Mouse (Mus musculus): ENCODE data around the gene Cspg4. TPM values are rescaled to one million over a fixed set of nuclear protein-coding genes. Genes with fewer than 3 reads are reported as not detected.

Cspg4 gene
- 49.1 and 52.2 TPM in 2 replicates for polyA plus RNA-seq (2015; fragmentation: Nextera tagmentation; extraction: Ambion mirVana)

- H3K4me3 ChIP-seq, result peak within 1 kb of the TSS; percentile 63
- ATAC-seq (ENCODE audit: insufficient number of reproducible peaks, low FRiP score, low TSS enrichment, low read depth), result peak; percentile 72
- peak within 1 kb of the TSS; percentile 67 for H3K4me2 ChIP-seq
- 1% methylated on average over 24 of the region's 24 CpGs for WGBS
- peaks cover 81% of the 10 kb centered on the region for H3K4me1 ChIP-seq
- peaks cover 3% of the 10 kb centered on the region; the same call in 1 of the 2 replicates for H3K36me3 ChIP-seq
- H3K27me3 ChIP-seq, result no peaks in the 10 kb centered on the region
- peak within 1 kb of the TSS; percentile 90 for H3K27ac ChIP-seq
- H3K9ac ChIP-seq, result peak within 1 kb of the TSS; percentile 77
- no peaks in the 10 kb centered on the region for H3K9me3 ChIP-seq
Measured at GRCm38 (mm10) chr9:56864832-56865231, at the start of gene Cspg4. Cspg4 (plus strand) TSS chr9:56865033.

GRCm38 (mm10) chr9:56824900-56825299 is 39.9 kb upstream of the Cspg4 start:
- no peak overlapping the region for H3K4me2 ChIP-seq
- 10% methylated on average over 3 of the region's 3 CpGs for WGBS

GRCm38 (mm10) chr9:56825476-56826213 is 39.2 kb upstream of the Cspg4 start:
- no peaks in the 10 kb centered on the region for H3K36me3 ChIP-seq
- H3K27ac ChIP-seq, result no peak overlapping the region
- ATAC-seq (ENCODE audit: insufficient number of reproducible peaks, low FRiP score, low TSS enrichment, low read depth), result no peak
- no peaks in the 10 kb centered on the region for H3K9me3 ChIP-seq
- no peak overlapping the region for H3K9ac ChIP-seq
- WGBS, result 12% methylated on average over 21 of the region's 21 CpGs
- H3K4me3 ChIP-seq, result peak overlapping the region; percentile 19
- peaks cover 13% of the 10 kb centered on the region; the same call in 1 of the 2 replicates for H3K27me3 ChIP-seq
- H3K4me1 ChIP-seq, result peaks cover 22% of the 10 kb centered on the region
- peak overlapping the region; percentile 41 for H3K4me2 ChIP-seq

More at GRCm38 (mm10) chr9:56824900-56825299, 39.9 kb upstream of the Cspg4 start:
- no peaks in the 10 kb centered on the region for H3K9me3 ChIP-seq
- no peak overlapping the region for H3K4me3 ChIP-seq
- no peaks in the 10 kb centered on the region for H3K36me3 ChIP-seq
- H3K9ac ChIP-seq, result no peak overlapping the region
- peaks cover 15% of the 10 kb centered on the region for H3K4me1 ChIP-seq
- H3K27ac ChIP-seq, result no peak overlapping the region
- no peak for ATAC-seq (ENCODE audit: insufficient number of reproducible peaks, low FRiP score, low TSS enrichment, low read depth)
- peaks cover 13% of the 10 kb centered on the region; the same call in 1 of the 2 replicates for H3K27me3 ChIP-seq

- H3K4me2 ChIP-seq, result no peak overlapping the region
- H3K4me3 ChIP-seq, result no peak overlapping the region
- H3K27me3 ChIP-seq, result peaks cover 16% of the 10 kb centered on the region; the same call in 1 of the 2 replicates
- no peaks in the 10 kb centered on the region for H3K36me3 ChIP-seq
- WGBS, result 41% methylated on average over 9 of the region's 9 CpGs
- ATAC-seq (ENCODE audit: insufficient number of reproducible peaks, low FRiP score, low TSS enrichment, low read depth), result no peak
- no peak overlapping the region for H3K27ac ChIP-seq
- peaks cover 26% of the 10 kb centered on the region for H3K4me1 ChIP-seq
- H3K9ac ChIP-seq, result no peak overlapping the region
- H3K9me3 ChIP-seq, result no peaks in the 10 kb centered on the region
Measured at GRCm38 (mm10) chr9:56828146-56828545, 36.7 kb upstream of the Cspg4 start.

GRCm38 (mm10) chr9:56828841-56829240 is 36.0 kb upstream of the Cspg4 start:
- no peaks in the 10 kb centered on the region for H3K9me3 ChIP-seq
- no peak overlapping the region for H3K4me3 ChIP-seq
- WGBS, result 73% methylated on average over 6 of the region's 6 CpGs
- H3K27me3 ChIP-seq, result peaks cover 19% of the 10 kb centered on the region; the same call in 1 of the 2 replicates
- H3K36me3 ChIP-seq, result no peaks in the 10 kb centered on the region
- H3K27ac ChIP-seq, result no peak overlapping the region
- no peak overlapping the region for H3K9ac ChIP-seq
- no peak for ATAC-seq (ENCODE audit: insufficient number of reproducible peaks, low FRiP score, low TSS enrichment, low read depth)
- peaks cover 29% of the 10 kb centered on the region for H3K4me1 ChIP-seq
- H3K4me2 ChIP-seq, result no peak overlapping the region

- Histone ChIP-seq H3K4me2 (no peak overlapping the region), H3K27ac (no peak overlapping the region), H3K4me3 (no peak overlapping the region), H3K4me1 (peaks cover 24% of the 10 kb centered on the region), H3K9ac (no peak overlapping the region), H3K27me3 (peaks cover 19% of the 10 kb centered on the region; the same call in 1 of the 2 replicates), H3K9me3 (no peaks in the 10 kb centered on the region), H3K36me3 (no peaks in the 10 kb centered on the region)
- 39% methylated on average over 4 of the region's 4 CpGs for WGBS
- ATAC-seq (ENCODE audit: insufficient number of reproducible peaks, low FRiP score, low TSS enrichment, low read depth), result no peak
Measured at GRCm38 (mm10) chr9:56830162-56830561, 34.7 kb upstream of the Cspg4 start.

GRCm38 (mm10) chr9:56831904-56832303 is 32.9 kb upstream of the Cspg4 start:
- no peak for ATAC-seq (ENCODE audit: insufficient number of reproducible peaks, low FRiP score, low TSS enrichment, low read depth)
- 84% methylated on average over 3 of the region's 3 CpGs for whole genome bisulfite sequencing
- Histone ChIP-seq H3K27ac (no peak overlapping the region), H3K9me3 (no peaks in the 10 kb centered on the region), H3K36me3 (no peaks in the 10 kb centered on the region), H3K4me2 (no peak overlapping the region), H3K9ac (no peak overlapping the region), H3K4me3 (no peak overlapping the region), H3K27me3 (peaks cover 6% of the 10 kb centered on the region; the same call in 1 of the 2 replicates), H3K4me1 (peaks cover 15% of the 10 kb centered on the region; the same call in 1 of the 2 replicates)

- H3K9ac ChIP-seq, result no peak overlapping the region
- H3K27me3 ChIP-seq, result 0 out of 2 replicates have a peak, but pooled peaks cover 6% of the 10 kb centered on the region
- WGBS, result 21% methylated on average over 6 of the region's 6 CpGs
- peaks cover 15% of the 10 kb centered on the region; the same call in 1 of the 2 replicates for H3K4me1 ChIP-seq
- peak; percentile 50; the same call in 1 of the 2 replicates for ATAC-seq (ENCODE audit: insufficient number of reproducible peaks, low FRiP score, low TSS enrichment, low read depth)
- H3K27ac ChIP-seq, result no peak overlapping the region
- H3K4me3 ChIP-seq, result no peak overlapping the region
- H3K36me3 ChIP-seq, result no peaks in the 10 kb centered on the region
- no peak overlapping the region for H3K4me2 ChIP-seq
- no peaks in the 10 kb centered on the region for H3K9me3 ChIP-seq
Measured at GRCm38 (mm10) chr9:56832900-56833299, 31.9 kb upstream of the Cspg4 start.

- no peaks in the 10 kb centered on the region for H3K9me3 ChIP-seq
- no peak for ATAC-seq (ENCODE audit: insufficient number of reproducible peaks, low FRiP score, low TSS enrichment, low read depth)
- no peak overlapping the region for H3K27ac ChIP-seq
- no peaks in the 10 kb centered on the region for H3K36me3 ChIP-seq
- no peak overlapping the region for H3K9ac ChIP-seq
- H3K27me3 ChIP-seq, result 0 out of 2 replicates have a peak, but pooled peaks cover 6% of the 10 kb centered on the region
- no peak overlapping the region for H3K4me3 ChIP-seq
- H3K4me1 ChIP-seq, result peaks cover 12% of the 10 kb centered on the region; the same call in 1 of the 2 replicates
- no peak overlapping the region for H3K4me2 ChIP-seq
- WGBS, result 64% methylated on average over 5 of the region's 5 CpGs
Measured at GRCm38 (mm10) chr9:56835152-56835551, 29.7 kb upstream of the Cspg4 start.

- Histone ChIP-seq H3K4me3 (no peak overlapping the region), H3K27me3 (peaks cover 4% of the 10 kb centered on the region; the same call in 1 of the 2 replicates), H3K9ac (no peak overlapping the region), H3K27ac (no peak overlapping the region), H3K4me2 (no peak overlapping the region), H3K9me3 (no peaks in the 10 kb centered on the region), H3K4me1 (peaks cover 25% of the 10 kb centered on the region), H3K36me3 (no peaks in the 10 kb centered on the region)
- ATAC-seq (ENCODE audit: insufficient number of reproducible peaks, low FRiP score, low TSS enrichment, low read depth), result no peak
- 55% methylated on average over 5 of the region's 5 CpGs for WGBS
Measured at GRCm38 (mm10) chr9:56840721-56841120, 24.1 kb upstream of the Cspg4 start.

GRCm38 (mm10) chr9:56841864-56842263 is 23.0 kb upstream of the Cspg4 start:
- Histone ChIP-seq H3K9me3 (no peaks in the 10 kb centered on the region), H3K4me3 (no peak overlapping the region), H3K4me2 (no peak overlapping the region), H3K4me1 (peaks cover 25% of the 10 kb centered on the region), H3K27ac (0 out of 2 replicates have a peak overlapping the region, but pooled peaks have one; percentile 22), H3K27me3 (peaks cover 4% of the 10 kb centered on the region; the same call in 1 of the 2 replicates), H3K36me3 (no peaks in the 10 kb centered on the region), H3K9ac (no peak overlapping the region)
- ATAC-seq (ENCODE audit: insufficient number of reproducible peaks, low FRiP score, low TSS enrichment, low read depth), result no peak

- no peak for ATAC-seq (ENCODE audit: insufficient number of reproducible peaks, low FRiP score, low TSS enrichment, low read depth)
- no peak overlapping the region for H3K4me2 ChIP-seq
- 4% methylated on average over 3 of the region's 3 CpGs for WGBS
- H3K36me3 ChIP-seq, result no peaks in the 10 kb centered on the region
- H3K4me1 ChIP-seq, result peaks cover 25% of the 10 kb centered on the region
- no peaks in the 10 kb centered on the region for H3K9me3 ChIP-seq
- 0 out of 2 replicates have a peak overlapping the region, but pooled peaks have one; percentile 22 for H3K27ac ChIP-seq
- no peak overlapping the region for H3K4me3 ChIP-seq
- peaks cover 4% of the 10 kb centered on the region; the same call in 1 of the 2 replicates for H3K27me3 ChIP-seq
- H3K9ac ChIP-seq, result no peak overlapping the region
Measured at GRCm38 (mm10) chr9:56842303-56842719, 22.5 kb upstream of the Cspg4 start.

Measured in limb, embryonic 15.5 days (tissue).